8 mouse cellular contexts compared by ENCODE assay signal in genomic region chr11:70236717-70237116, GRCm38 (mm10). TPM values are rescaled to one million over a fixed set of nuclear protein-coding genes. Genes with fewer than 3 reads are reported as not detected.
DNase-seq lines count a peak whose midpoint lies in the region; ATAC-seq and TF ChIP-seq lines count a peak whose summit lies in the region.

No protein-coding gene starts in this region.

- ATAC-seq in heart, embryonic 12.5 days (ENCODE audit: insufficient number of reproducible peaks, low FRiP score), result no peak
- no peak for ATAC-seq in liver, embryonic 11.5 days (replicated peaks; ENCODE audit: low FRiP score)

- no peak for TF ChIP-seq EP300 in ES-Bruce4 (IDR thresholded peaks at IDR 0.05; ENCODE audit: insufficient read depth, low read depth, low read length)

- 11% methylated on average over 7 of the region's 7 CpGs for WGBS in cerebellum, adult 2 months
- 12% methylated on average over 7 of the region's 7 CpGs for WGBS in heart, embryonic 12.5 days
- 19% methylated on average over 7 of the region's 7 CpGs for WGBS in liver, embryonic 11.5 days

- H3K36me3 ChIP-seq in ES-Bruce4 (ENCODE audit: control insufficient read depth, insufficient read depth, low read length, poor library complexity, severe bottlenecking), result peaks cover 15% of the 10 kb centered on the region
- H3K36me3 ChIP-seq in heart, embryonic 12.5 days, result peaks cover 18% of the 10 kb centered on the region
- H3K36me3 ChIP-seq in liver, embryonic 11.5 days (ENCODE audit: control insufficient read depth, insufficient read depth, low read length), result peaks cover 7% of the 10 kb centered on the region; the same call in 1 of the 2 replicates

- peak overlapping the region; percentile 94 for H3K4me2 ChIP-seq in heart, embryonic 12.5 days
- H3K4me2 ChIP-seq in liver, embryonic 11.5 days, result peak overlapping the region; percentile 92

- DNase-seq in cerebellum, adult 2 months, result peak; percentile 29 to 39
- no peak for DNase-seq in cerebellum, adult 8-10 months
- peak; percentile 35 for DNase-seq in liver, embryonic 11.5 days (ENCODE audit: low spot score)
- no peak for DNase-seq in gastrocnemius, postnatal 14 days
- no peak for DNase-seq in spleen, postnatal 10 days (ENCODE audit: low spot score in 2 of 2)
- no peak for DNase-seq in embryo, embryonic 10 days (ENCODE audit: low spot score)

- peak overlapping the region; percentile 19; the same call in 1 of the 2 replicates for H3K27ac ChIP-seq in cerebellum, adult 2 months (ENCODE audit: insufficient read depth, low read length)
- no peak overlapping the region for H3K27ac ChIP-seq in ES-Bruce4 (ENCODE audit: insufficient read depth, low read length)
- H3K27ac ChIP-seq in heart, embryonic 12.5 days (ENCODE audit: poor library complexity, severe bottlenecking), result peak overlapping the region; percentile 91
- H3K27ac ChIP-seq in liver, embryonic 11.5 days (ENCODE audit: low read depth, low read length), result peak overlapping the region; percentile 97

- intact Hi-C loops in gastrocnemius, postnatal 14 days (cut with DNase I; ENCODE audit: low total_unique reads), result no loop called here

- TF ChIP-seq CTCF in cerebellum, adult 2 months (IDR thresholded peaks at IDR 0.05; ENCODE audit: borderline replicate concordance, insufficient read depth, low read depth, low read length), result no peak
- TF ChIP-seq CTCF in ES-Bruce4 (IDR thresholded peaks at IDR 0.05; ENCODE audit: low read depth, low read length), result no peak

- peak overlapping the region; percentile 97 for H3K4me3 ChIP-seq in cerebellum, adult 2 months (replicated peaks; ENCODE audit: insufficient read depth, low read depth, low read length)
- H3K4me3 ChIP-seq in ES-Bruce4 (ENCODE audit: low read depth, low read length), result peak overlapping the region; percentile 36
- H3K4me3 ChIP-seq in heart, embryonic 12.5 days, result peak overlapping the region; percentile 95
- peak overlapping the region; percentile 97 for H3K4me3 ChIP-seq in liver, embryonic 11.5 days (ENCODE audit: low read depth, low read length)

- H3K4me1 ChIP-seq in cerebellum, adult 2 months (ENCODE audit: control insufficient read depth, insufficient read depth, low read length), result peaks cover 10% of the 10 kb centered on the region
- H3K4me1 ChIP-seq in ES-Bruce4 (ENCODE audit: control insufficient read depth, insufficient read depth, low read length), result peaks cover 5% of the 10 kb centered on the region
- H3K4me1 ChIP-seq in heart, embryonic 12.5 days (replicated peaks), result peaks cover 45% of the 10 kb centered on the region
- peaks cover 34% of the 10 kb centered on the region for H3K4me1 ChIP-seq in liver, embryonic 11.5 days (replicated peaks; ENCODE audit: control insufficient read depth, insufficient read depth, low read length)

- 0 out of 2 replicates have a peak, but pooled peaks have one; percentile 22 for TF ChIP-seq POLR2A in cerebellum, adult 2 months (IDR thresholded peaks at IDR 0.05; ENCODE audit: borderline replicate concordance, insufficient read depth, low read length)
- TF ChIP-seq POLR2A in ES-Bruce4 (IDR thresholded peaks at IDR 0.05; ENCODE audit: insufficient read depth, low read length), result no peak

- no peaks in the 10 kb centered on the region for H3K27me3 ChIP-seq in cerebellum, adult 2 months (ENCODE audit: control insufficient read depth, insufficient read depth, low read length)
- H3K27me3 ChIP-seq in ES-Bruce4 (ENCODE audit: control insufficient read depth, insufficient read depth, low read length, poor library complexity, severe bottlenecking), result no peaks in the 10 kb centered on the region
- H3K27me3 ChIP-seq in heart, embryonic 12.5 days (replicated peaks), result no peaks in the 10 kb centered on the region
- no peaks in the 10 kb centered on the region for H3K27me3 ChIP-seq in liver, embryonic 11.5 days (replicated peaks; ENCODE audit: control insufficient read depth, insufficient read depth, low read length)

- peak overlapping the region; percentile 91 for H3K9ac ChIP-seq in ES-Bruce4 (ENCODE audit: low read depth, poor library complexity, severe bottlenecking)
- H3K9ac ChIP-seq in heart, embryonic 12.5 days, result peak overlapping the region; percentile 95
- H3K9ac ChIP-seq in liver, embryonic 11.5 days (ENCODE audit: low read depth, low read length), result peak overlapping the region; percentile 95

- H3K9me3 ChIP-seq in ES-Bruce4 (replicated peaks; ENCODE audit: control insufficient read depth, insufficient read depth, low read length, poor library complexity, severe bottlenecking), result no peaks in the 10 kb centered on the region
- H3K9me3 ChIP-seq in heart, embryonic 12.5 days (replicated peaks), result no peaks in the 10 kb centered on the region
- H3K9me3 ChIP-seq in liver, embryonic 11.5 days (ENCODE audit: control insufficient read depth, low read length), result no peaks in the 10 kb centered on the region

RNA-seq across cellular contexts. Expression of gene 0610010K14Rik, which starts 1.0 kb away (rescaled TPM):
- polyA plus RNA-seq in cerebellum, adult 2 months (2012; rRNA removed), result 94.0 and 96.5 TPM in 2 replicates
- 108 and 126 TPM in 2 replicates for polyA plus RNA-seq in ES-Bruce4 (2011; ENCODE audit: insufficient read depth, insufficient read length, low read depth, missing spikeins)
- 125 and 126 TPM in 2 replicates for polyA plus RNA-seq in heart, embryonic 12.5 days (2016; fragmentation: Nextera tagmentation; extraction: Ambion mirVana)
- 138 and 140 TPM in 2 replicates for polyA plus RNA-seq in liver, embryonic 11.5 days (2014; fragmentation: Nextera tagmentation; extraction: Ambion mirVana)
- 10 to 100 TPM; 29.7 to 37.4 TPM for total RNA-seq in gastrocnemius, postnatal 14 days (2021)

RNA-seq across cellular contexts. Expression of gene Gm21988, which starts 2.9 kb away (rescaled TPM):
- 9.7 and 10.3 TPM in 2 replicates for polyA plus RNA-seq in cerebellum, adult 2 months (2012; rRNA removed)
- 0.55 and 0.65 TPM in 2 replicates for polyA plus RNA-seq in ES-Bruce4 (2011; ENCODE audit: insufficient read depth, insufficient read length, low read depth, missing spikeins)
- 9.0 and 9.5 TPM in 2 replicates for polyA plus RNA-seq in heart, embryonic 12.5 days (2016; fragmentation: Nextera tagmentation; extraction: Ambion mirVana)
- polyA plus RNA-seq in liver, embryonic 11.5 days (2014; fragmentation: Nextera tagmentation; extraction: Ambion mirVana), result 7.6 and 9.6 TPM in 2 replicates
- total RNA-seq in gastrocnemius, postnatal 14 days (2021), result 1 to 10 TPM; 2.6 to 2.7 TPM

RNA-seq across cellular contexts. Expression of gene Rnasek, which starts 2.9 kb away (rescaled TPM):
- polyA plus RNA-seq in cerebellum, adult 2 months (2012; rRNA removed), result 359 TPM in 2 replicates
- 88.5 and 97.8 TPM in 2 replicates for polyA plus RNA-seq in ES-Bruce4 (2011; ENCODE audit: insufficient read depth, insufficient read length, low read depth, missing spikeins)
- polyA plus RNA-seq in heart, embryonic 12.5 days (2016; fragmentation: Nextera tagmentation; extraction: Ambion mirVana), result 204 and 207 TPM in 2 replicates
- polyA plus RNA-seq in liver, embryonic 11.5 days (2014; fragmentation: Nextera tagmentation; extraction: Ambion mirVana), result 184 and 188 TPM in 2 replicates
- 10 to 100 TPM; 96.0 to 96.9 TPM for total RNA-seq in gastrocnemius, postnatal 14 days (2021)

RNA-seq across cellular contexts. Expression of gene Bcl6b, which starts 7.1 kb away (rescaled TPM):
- polyA plus RNA-seq in cerebellum, adult 2 months (2012; rRNA removed), result 1.1 and 1.4 TPM in 2 replicates
- 4.1 TPM in 2 replicates for polyA plus RNA-seq in ES-Bruce4 (2011; ENCODE audit: insufficient read depth, insufficient read length, low read depth, missing spikeins)
- 17.6 and 19.6 TPM in 2 replicates for polyA plus RNA-seq in heart, embryonic 12.5 days (2016; fragmentation: Nextera tagmentation; extraction: Ambion mirVana)
- polyA plus RNA-seq in liver, embryonic 11.5 days (2014; fragmentation: Nextera tagmentation; extraction: Ambion mirVana), result 6.8 and 7.3 TPM in 2 replicates
- total RNA-seq in gastrocnemius, postnatal 14 days (2021), result 10 to 100 TPM; 12.4 to 13.7 TPM

RNA-seq across cellular contexts. Expression of gene Slc16a13, which starts 15.9 kb away (rescaled TPM):
- polyA plus RNA-seq in cerebellum, adult 2 months (2012; rRNA removed), result 8.8 and 11.3 TPM in 2 replicates
- polyA plus RNA-seq in ES-Bruce4 (2011; ENCODE audit: insufficient read depth, insufficient read length, low read depth, missing spikeins), result 8.9 and 11.2 TPM in 2 replicates
- 7.7 and 9.1 TPM in 2 replicates for polyA plus RNA-seq in heart, embryonic 12.5 days (2016; fragmentation: Nextera tagmentation; extraction: Ambion mirVana)
- polyA plus RNA-seq in liver, embryonic 11.5 days (2014; fragmentation: Nextera tagmentation; extraction: Ambion mirVana), result 9.1 and 10.1 TPM in 2 replicates
- 1 to 10 TPM in 1 of 2 experiments, under 1 TPM in 1; 0.53 to 1.5 TPM for total RNA-seq in gastrocnemius, postnatal 14 days (2021)

Comparison
In these comparisons a context has a peak if more than half of its experiments do, and no peak if none do; other contexts are left out.
1. DNase-seq: peak in cerebellum, adult 2 months (2 of 2) and liver, embryonic 11.5 days (single experiment); none in cerebellum, adult 8-10 months (single experiment), gastrocnemius, postnatal 14 days (single experiment), spleen, postnatal 10 days (0 of 2) and embryo, embryonic 10 days (single experiment).
2. H3K4me3 ChIP-seq: peak in every context shown above with its lines; median percentile 97 in cerebellum, adult 2 months; 97 in liver, embryonic 11.5 days; 95 in heart, embryonic 12.5 days; 36 in ES-Bruce4.
3. Peak in every context shown above with its lines, with median percentiles within 50 percentile points of each other: H3K9ac ChIP-seq.